Mouse (Mus musculus): Measurements from ENCODE around the gene Ccdc93.

The Ccdc93 gene

GRCm38 (mm10) chr1:121527061-121527460 lies 96.2 kb downstream of the Ccdc93 start:
- no peak for DNase-seq

DNA sequence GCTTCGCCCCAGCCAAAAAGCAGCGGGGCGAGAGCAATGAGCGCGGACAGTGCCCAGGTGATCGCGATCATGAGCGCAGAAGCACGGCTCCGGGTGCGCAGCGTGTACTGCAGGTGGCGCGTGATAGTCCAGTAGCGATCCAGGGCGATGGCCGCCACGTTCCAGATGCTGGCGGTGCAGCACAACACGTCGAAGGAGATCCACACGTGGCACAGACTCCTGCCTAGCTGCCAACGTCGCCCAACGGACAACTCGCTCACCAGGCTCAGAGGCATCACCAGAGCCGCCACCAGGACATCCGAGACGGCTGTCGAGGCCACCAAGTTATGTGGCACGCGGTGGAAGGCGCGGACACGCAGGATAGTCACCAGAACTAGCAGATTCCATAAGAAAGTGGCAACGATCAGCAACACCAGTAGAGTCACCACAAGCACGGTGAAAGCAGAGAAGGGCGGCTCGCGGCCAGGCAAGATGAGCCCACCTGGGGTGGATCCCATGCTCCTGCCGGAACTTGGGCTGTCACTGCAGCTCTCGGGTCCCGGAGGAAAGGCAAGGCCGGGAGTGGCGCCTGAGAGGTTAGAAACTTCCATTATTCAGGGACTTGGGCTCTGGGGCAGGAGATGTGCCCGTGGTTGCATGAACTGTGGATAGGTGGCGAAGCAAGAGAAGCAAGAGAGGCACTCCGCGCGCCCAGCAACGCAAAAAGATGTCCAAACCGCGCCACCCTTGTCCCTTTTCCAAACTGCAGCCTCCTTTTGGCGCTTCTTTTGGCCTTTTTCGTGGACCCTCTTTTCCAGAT lies 97.0 kb downstream of the Ccdc93 start:
- peak; percentile 43 for DNase-seq

- peak; percentile 57 to 59 for DNase-seq
Measured at GRCm38 (mm10) chr1:121528399-121528720, 97.5 kb downstream of the Ccdc93 start, which contains the start of gene Htr5b. Gene Htr5b (minus strand): TSS chr1:121528465.

- DNase-seq = no peak
Measured at GRCm38 (mm10) chr1:121529286-121529685, 98.4 kb downstream of the Ccdc93 start.

GRCm38 (mm10) chr1:121531439-121531838 lies 100.6 kb downstream of the Ccdc93 start:
- DNase-seq = no peak

- no peak for DNase-seq
Measured at GRCm38 (mm10) chr1:121540361-121540760, 109.5 kb downstream of the Ccdc93 start.

- no peak for DNase-seq
Measured at GRCm38 (mm10) chr1:121546844-121547243, 116.0 kb downstream of the Ccdc93 start.

DNA sequence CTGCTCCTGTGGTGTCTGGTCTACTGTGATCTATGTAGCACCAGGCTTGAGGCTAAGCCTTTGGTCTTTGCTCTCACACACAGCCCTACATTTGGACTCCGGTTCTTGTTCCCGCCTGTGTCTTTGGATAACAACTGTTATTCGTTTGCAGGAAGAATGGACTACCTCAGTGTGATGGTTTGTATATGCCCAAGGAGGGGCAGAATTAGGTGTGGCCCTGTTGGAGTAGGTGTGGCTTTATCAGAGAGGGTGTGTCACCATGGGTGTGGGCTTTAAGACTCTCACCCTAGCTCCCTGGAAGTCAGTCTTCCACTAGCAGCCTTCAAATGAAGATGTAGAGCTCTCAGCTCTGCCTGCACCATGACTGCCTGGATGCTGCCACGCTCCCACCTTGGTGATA lies 117.8 kb downstream of the Ccdc93 start:
- no peak for DNase-seq

DNA sequence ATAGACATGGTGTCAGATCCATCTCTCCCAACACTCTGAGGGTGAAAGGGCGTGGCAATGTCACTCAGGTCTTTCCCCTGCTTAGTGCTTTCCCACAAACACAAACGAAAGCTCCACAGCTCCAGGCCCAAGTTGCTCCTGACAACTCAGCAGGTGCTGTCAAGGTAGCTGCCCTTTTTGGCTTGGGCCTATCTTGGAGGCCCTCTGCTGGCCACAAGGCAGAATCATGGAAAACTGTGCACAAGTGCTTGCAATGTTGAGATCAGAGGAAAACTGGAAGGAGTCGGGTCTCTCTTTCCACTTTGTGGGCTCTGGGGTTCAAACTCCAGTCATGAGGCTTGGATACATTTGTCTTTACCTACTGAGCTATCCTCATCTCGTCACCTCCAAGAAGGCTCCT lies 118.6 kb downstream of the Ccdc93 start:
- peak; percentile 34 to 40 for DNase-seq

DNA sequence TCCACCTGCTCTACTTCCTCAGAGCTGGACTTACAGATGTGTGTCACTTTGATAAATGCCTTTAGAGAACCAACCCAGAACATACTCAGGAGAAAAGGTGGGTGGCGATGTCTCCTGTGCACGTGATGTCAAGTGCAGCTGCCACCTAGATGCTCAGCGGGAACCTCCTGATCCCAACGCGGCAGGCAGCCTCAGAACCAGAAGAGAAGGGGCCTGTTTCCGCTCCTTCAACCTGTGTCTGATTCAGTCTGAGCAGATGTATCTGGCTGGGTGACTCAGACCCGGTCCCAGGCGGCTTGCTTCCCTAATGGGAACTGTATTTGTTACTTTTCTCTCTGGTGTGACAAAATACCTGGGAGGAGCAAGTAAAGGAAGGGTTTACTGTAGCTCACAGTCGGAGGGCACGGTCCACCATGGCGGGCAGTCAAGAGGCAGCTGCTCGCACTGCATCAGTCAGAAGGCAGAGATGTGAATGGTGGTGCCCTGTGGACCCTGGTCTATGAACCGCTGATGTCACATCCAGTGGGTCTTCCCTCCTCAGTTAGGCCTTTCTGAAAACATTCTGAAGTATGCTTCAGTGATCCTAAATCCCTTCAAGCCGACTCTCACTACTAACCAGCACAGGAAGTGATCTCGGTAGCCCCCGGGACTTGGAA lies 120.1 kb downstream of the Ccdc93 start:
- DNase-seq = no peak

- DNase-seq = peak; percentile 24
Measured at GRCm38 (mm10) chr1:121551457-121551835, 120.6 kb downstream of the Ccdc93 start.
